Mouse (Mus musculus) olfactory bulb, adult 2 months (tissue): ENCODE data around the gene Gsg1.

ENCODE experiments used
- CTCF ChIP-seq: fragments of 200-500 bp; IDR thresholded peaks from 2 replicates; pipeline ENCODE4 v1.5.1; 2012; ENCODE audit warnings: low read depth, mild to moderate bottlenecking, low read length, moderate library complexity; ENCODE audit not compliant: insufficient read depth
- POLR2A ChIP-seq: fragments of 200-500 bp; IDR thresholded peaks from 2 replicates; pipeline ENCODE4 v1.6.1; 2012; ENCODE audit warnings: mild to moderate bottlenecking, low read depth, low read length, moderate library complexity; ENCODE audit not compliant: insufficient read depth

GRCm38 (mm10) chr6:135249846-135250531 is 4.2 kb downstream of the Gsg1 start:
- TF ChIP-seq CTCF: peak; percentile 46; the same call in 1 of the 2 replicates
- no peak for TF ChIP-seq POLR2A
